ENCODE assay signal across 8 mouse cellular contexts in the genomic region with DNA sequence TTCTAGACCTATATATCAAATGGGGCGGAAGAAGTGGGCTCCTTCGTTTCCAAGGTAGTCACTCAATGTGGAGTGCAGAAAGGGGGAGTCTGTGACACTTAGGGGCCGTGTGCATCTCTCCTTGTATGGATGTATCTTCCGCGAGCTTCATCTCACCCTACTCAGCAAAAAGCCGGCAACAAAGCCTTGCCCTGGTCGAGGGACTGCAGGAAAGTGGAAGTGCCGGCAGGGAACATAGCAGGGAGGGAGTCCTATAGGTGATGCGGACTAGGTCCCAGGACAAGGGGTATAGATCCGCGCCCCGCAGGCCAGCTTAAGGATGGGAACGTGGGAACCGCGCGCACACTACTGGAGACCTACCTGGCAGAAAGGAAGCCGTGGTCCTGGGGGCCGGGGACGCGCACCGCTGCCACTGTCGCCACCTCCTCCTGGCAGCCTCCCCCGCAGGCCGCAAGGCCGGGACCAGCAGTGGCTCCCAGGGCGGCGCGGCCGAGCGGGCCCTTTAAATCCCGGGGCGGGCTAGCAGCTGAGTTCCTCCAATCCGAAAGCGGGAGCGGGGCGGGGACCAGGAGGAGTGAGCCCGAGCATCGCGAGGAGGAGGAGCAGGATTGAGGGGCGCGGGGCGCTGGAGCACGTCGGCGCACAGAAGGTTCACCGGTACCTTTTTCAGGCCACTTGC. TPM values are rescaled to one million over a fixed set of nuclear protein-coding genes. Genes with fewer than 3 reads are reported as not detected.
A peak's percentile ranks its signal among the peaks of the same experiment; 100 is the strongest.
DNase-seq lines count a peak whose midpoint lies in the region; ATAC-seq lines count a peak whose summit lies in the region.

Porcn (minus strand) TSS at position 511 of the 679 bp plus-strand sequence.

- peak within 1 kb of the TSS; percentile 55 for H3K9ac ChIP-seq in hindbrain, embryonic 12.5 days

- 0 out of 2 replicates have a peak, but pooled peaks cover 1% of the 10 kb centered on the region for H3K36me3 ChIP-seq in hindbrain, embryonic 12.5 days

- H3K4me3 ChIP-seq in hindbrain, embryonic 12.5 days = peak within 1 kb of the TSS; percentile 50

- no peaks in the 10 kb centered on the region for H3K4me1 ChIP-seq in hindbrain, embryonic 12.5 days

- H3K27me3 ChIP-seq in hindbrain, embryonic 12.5 days = no peaks in the 10 kb centered on the region

- H3K9me3 ChIP-seq in hindbrain, embryonic 12.5 days (replicated peaks) = 0 out of 2 replicates have a peak, but pooled peaks cover 5% of the 10 kb centered on the region

- peak within 1 kb of the TSS; percentile 48 for H3K27ac ChIP-seq in hindbrain, embryonic 12.5 days

- WGBS in hindbrain, embryonic 12.5 days = 17% methylated on average over 46 of the region's 46 CpGs

- H3K4me2 ChIP-seq in hindbrain, embryonic 12.5 days (replicated peaks) = peak within 1 kb of the TSS; percentile 50

- ATAC-seq in hindbrain, embryonic 12.5 days (ENCODE audit: low FRiP score) = peak; percentile 95

- DNase-seq in adipocyte (ENCODE audit: low spot score) = peak; percentile 71
- DNase-seq in cerebellum, postnatal 36 days = peak; percentile 84 to 93
- peak; percentile 61 to 72 for DNase-seq in frontal cortex, postnatal 25 days (ENCODE audit: low spot score in 2 of 2)
- DNase-seq in layer of hippocampus, postnatal 36 days = peak; percentile 81 to 84
- DNase-seq in lung, postnatal 25 days (ENCODE audit: low spot score) = peak; percentile 81
- peak; percentile 53 for DNase-seq in retina, postnatal 7 days (ENCODE audit: low read depth, low spot score)
- peak; percentile 60 to 79 for DNase-seq in urinary bladder, adult 18-20 months (ENCODE audit: low spot score in 2 of 2)

RNA-seq across cellular contexts. Expression of gene Porcn, which starts in this region (rescaled TPM):
- 28.2 and 31.7 TPM in 2 replicates for polyA plus RNA-seq in hindbrain, embryonic 12.5 days (2016; fragmentation: Nextera tagmentation; extraction: Ambion mirVana)
- total RNA-seq in layer of hippocampus, postnatal 36 days (2021) = 100 to 1,000 TPM in 1 of 2 experiments, 10 to 100 TPM in 1; 99.1 to 103 TPM

Comparison
In these comparisons a context has a peak if more than half of its experiments do, and no peak if none do; other contexts are left out.
1. Peak in every context shown above with its lines: DNase-seq, ATAC-seq, H3K4me3 ChIP-seq and H3K27ac ChIP-seq.